Mouse (Mus musculus) hematopoietic stem cell, adult 5-6 weeks (primary cell): ENCODE results near the gene Scamp3. TPM values are rescaled to one million over a fixed set of nuclear protein-coding genes. Genes with fewer than 3 reads are reported as not detected.
"Not testable (repeated sequence)": the region's sequence is repeated elsewhere in the genome, so short reads cannot be mapped to it uniquely, and the experiment has no call there.

ENCODE experiments used
- ATAC-seq, 2 experiments: fragments of 125-278 bp in 1 of 2; replicated peaks in 1 of 2; 2 replicates each; pipeline ENCODE4 v1.8.0; 2016 to 2017; ENCODE audit warnings: inconsistent platforms in 2 of 2, mild to moderate bottlenecking in 2 of 2, moderate number of reproducible peaks in 2 of 2, low read depth in 1 of 2, moderate TSS enrichment in 1 of 2; ENCODE audit not compliant: low FRiP score in 2 of 2, poor library complexity in 2 of 2, severe bottlenecking in 2 of 2, insufficient read depth in 1 of 2, low TSS enrichment in 1 of 2
- total RNA-seq: library from RNA; stranded (forward); fragments of 172-1452, 232-1000 nt; gene quantifications from 2 replicates; pipeline ENCODE4 v1.2.3, GENCODE M21; 2017

Gene Scamp3
- total RNA-seq, 1 experiment from 2014 or later, result 23.8 TPM

- ATAC-seq, result no peak
Observed at GRCm38 (mm10) chr3:89210731-89211130, 33.5 kb downstream of the Scamp3 start.

GRCm38 (mm10) chr3:89213803-89214530, 36.7 kb downstream of the Scamp3 start:
- ATAC-seq, result peak; percentile 75 to 84

GRCm38 (mm10) chr3:89214681-89215411, 37.6 kb downstream of the Scamp3 start, which contains the start of gene Thbs3:
Gene Thbs3, plus strand, starts transcription at chr3:89215180.
- no peak for ATAC-seq

- peak; percentile 63 to 66 for ATAC-seq
Observed at GRCm38 (mm10) chr3:89215853-89216252, 38.6 kb downstream of the Scamp3 start.

GRCm38 (mm10) chr3:89216407-89216806, 39.1 kb downstream of the Scamp3 start:
- ATAC-seq, result not testable (repeated sequence)

GRCm38 (mm10) chr3:89218271-89218670, 41.0 kb downstream of the Scamp3 start:
- ATAC-seq, result no peak

- ATAC-seq, result no peak
Observed at GRCm38 (mm10) chr3:89219546-89219945, 42.3 kb downstream of the Scamp3 start.

- no peak for ATAC-seq
Observed at GRCm38 (mm10) chr3:89221167-89221566, 43.9 kb downstream of the Scamp3 start.

- ATAC-seq, result no peak
Observed at GRCm38 (mm10) chr3:89224796-89225195, 47.5 kb downstream of the Scamp3 start.

- no peak for ATAC-seq
Observed at GRCm38 (mm10) chr3:89225321-89225815, 48.1 kb downstream of the Scamp3 start.

GRCm38 (mm10) chr3:89225918-89226317, 48.6 kb downstream of the Scamp3 start:
- ATAC-seq, result no peak

- no peak for ATAC-seq
Observed at GRCm38 (mm10) chr3:89226361-89226760, 49.1 kb downstream of the Scamp3 start.

- no peak for ATAC-seq
Observed at GRCm38 (mm10) chr3:89226900-89227299, 49.6 kb downstream of the Scamp3 start, which contains the start of gene Mtx1. Gene Mtx1, minus strand, starts transcription at chr3:89227088.

- peak; percentile 54 to 64 for ATAC-seq
Observed at GRCm38 (mm10) chr3:89227307-89228179, 50.3 kb downstream of the Scamp3 start.

- ATAC-seq, result peak; percentile 77 to 80
Observed at GRCm38 (mm10) chr3:89228180-89228549, 50.9 kb downstream of the Scamp3 start.

GRCm38 (mm10) chr3:89228836-89229235, 51.6 kb downstream of the Scamp3 start, which contains the start of gene Muc1:
Gene Muc1, plus strand, starts transcription at chr3:89229057.
- ATAC-seq, result no peak

- no peak for ATAC-seq
Observed at GRCm38 (mm10) chr3:89229276-89229675, 52.0 kb downstream of the Scamp3 start.
